Mouse (Mus musculus): ENCODE data around the gene Tnik. TPM values are rescaled to one million over a fixed set of nuclear protein-coding genes. Genes with fewer than 3 reads are reported as not detected.

The Tnik gene
- polyA plus RNA-seq, 1 experiment from 2014 or later: 18.3 TPM

GRCm38 (mm10) chr3:28531294-28531956, 268.4 kb downstream of the Tnik start:
- ATAC-seq (ENCODE audit: insufficient number of reproducible peaks, insufficient read depth, low FRiP score, low TSS enrichment): 0 out of 2 replicates have a peak, but pooled peaks have one; percentile 15

DNA sequence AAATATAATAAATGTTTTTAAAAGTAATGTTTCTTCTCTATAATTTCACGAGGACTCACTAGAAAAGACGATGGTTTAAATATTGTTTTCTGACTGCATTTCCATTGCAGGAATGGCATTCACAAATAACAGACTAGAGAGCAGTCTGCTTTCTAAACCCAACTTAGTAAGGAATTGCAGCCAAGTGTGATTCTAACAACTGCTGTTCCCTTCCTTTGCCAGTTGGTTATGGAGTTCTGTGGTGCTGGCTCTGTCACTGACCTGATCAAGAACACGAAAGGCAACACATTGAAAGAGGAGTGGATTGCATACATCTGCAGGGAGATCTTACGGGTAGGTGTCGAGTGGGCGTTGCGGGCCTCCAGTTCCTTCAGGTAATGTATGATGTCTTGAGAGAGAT, 269.7 kb downstream of the Tnik start:
- H3K9me3 ChIP-seq: no peaks in the 10 kb centered on the region
- H3K27ac ChIP-seq: no peak overlapping the region
- no peaks in the 10 kb centered on the region for H3K27me3 ChIP-seq
- WGBS: 94% methylated on average over 7 of the region's 7 CpGs
- H3K4me3 ChIP-seq: no peak overlapping the region
- no peaks in the 10 kb centered on the region for H3K36me3 ChIP-seq
- no peak for ATAC-seq (ENCODE audit: insufficient number of reproducible peaks, insufficient read depth, low FRiP score, low TSS enrichment)
- no peaks in the 10 kb centered on the region for H3K4me1 ChIP-seq
- no peak overlapping the region for H3K9ac ChIP-seq
- H3K4me2 ChIP-seq (replicated peaks): no peak overlapping the region

More at GRCm38 (mm10) chr3:28531294-28531956, 268.4 kb downstream of the Tnik start:
- no peak overlapping the region for H3K27ac ChIP-seq
- no peak overlapping the region for H3K9ac ChIP-seq
- H3K36me3 ChIP-seq: no peaks in the 10 kb centered on the region
- WGBS: 74% methylated on average over 15 of the region's 15 CpGs
- H3K9me3 ChIP-seq: no peaks in the 10 kb centered on the region
- 0 out of 2 replicates have a peak overlapping the region, but pooled peaks have one; percentile 13 for H3K4me3 ChIP-seq
- H3K4me1 ChIP-seq: no peaks in the 10 kb centered on the region
- H3K27me3 ChIP-seq: no peaks in the 10 kb centered on the region
- peak overlapping the region; percentile 16; the same call in 1 of the 2 replicates for H3K4me2 ChIP-seq (replicated peaks)

GRCm38 (mm10) chr3:28540121-28540520, 277.1 kb downstream of the Tnik start:
- H3K4me2 ChIP-seq (replicated peaks): no peak overlapping the region
- H3K9ac ChIP-seq: no peak overlapping the region
- H3K9me3 ChIP-seq: no peaks in the 10 kb centered on the region
- H3K4me3 ChIP-seq: no peak overlapping the region
- WGBS: 83% methylated on average over 5 of the region's 5 CpGs
- H3K27me3 ChIP-seq: no peaks in the 10 kb centered on the region
- no peak for ATAC-seq (ENCODE audit: insufficient number of reproducible peaks, insufficient read depth, low FRiP score, low TSS enrichment)
- H3K27ac ChIP-seq: no peak overlapping the region
- H3K4me1 ChIP-seq: no peaks in the 10 kb centered on the region
- no peaks in the 10 kb centered on the region for H3K36me3 ChIP-seq

DNA sequence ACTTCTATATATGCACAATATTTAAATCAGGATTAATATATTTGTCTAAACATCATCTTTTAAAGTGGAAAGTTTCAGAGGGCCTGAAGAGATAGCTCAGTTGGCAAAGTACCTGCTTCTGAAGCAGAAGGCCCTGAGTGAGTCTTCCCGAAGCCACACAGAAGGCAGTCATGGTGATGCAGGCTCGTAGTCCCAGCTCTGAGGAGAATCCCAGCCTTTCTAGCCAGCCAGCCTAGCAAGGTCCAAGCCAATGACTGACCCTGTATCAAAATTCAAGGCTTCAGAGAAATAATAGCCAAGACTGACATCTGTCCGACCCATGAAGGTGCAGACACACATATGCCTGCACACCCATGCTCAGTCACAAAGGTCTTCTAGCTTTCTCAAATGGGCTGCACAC, 279.9 kb downstream of the Tnik start:
- Histone ChIP-seq H3K27ac (no peak overlapping the region), H3K36me3 (no peaks in the 10 kb centered on the region), H3K4me3 (no peak overlapping the region), H3K4me1 (no peaks in the 10 kb centered on the region), H3K4me2 (replicated peaks) (no peak overlapping the region), H3K9me3 (no peaks in the 10 kb centered on the region), H3K9ac (no peak overlapping the region), H3K27me3 (no peaks in the 10 kb centered on the region)
- ATAC-seq (ENCODE audit: insufficient number of reproducible peaks, insufficient read depth, low FRiP score, low TSS enrichment): no peak
- 92% methylated on average over 3 of the region's 3 CpGs for WGBS

DNA sequence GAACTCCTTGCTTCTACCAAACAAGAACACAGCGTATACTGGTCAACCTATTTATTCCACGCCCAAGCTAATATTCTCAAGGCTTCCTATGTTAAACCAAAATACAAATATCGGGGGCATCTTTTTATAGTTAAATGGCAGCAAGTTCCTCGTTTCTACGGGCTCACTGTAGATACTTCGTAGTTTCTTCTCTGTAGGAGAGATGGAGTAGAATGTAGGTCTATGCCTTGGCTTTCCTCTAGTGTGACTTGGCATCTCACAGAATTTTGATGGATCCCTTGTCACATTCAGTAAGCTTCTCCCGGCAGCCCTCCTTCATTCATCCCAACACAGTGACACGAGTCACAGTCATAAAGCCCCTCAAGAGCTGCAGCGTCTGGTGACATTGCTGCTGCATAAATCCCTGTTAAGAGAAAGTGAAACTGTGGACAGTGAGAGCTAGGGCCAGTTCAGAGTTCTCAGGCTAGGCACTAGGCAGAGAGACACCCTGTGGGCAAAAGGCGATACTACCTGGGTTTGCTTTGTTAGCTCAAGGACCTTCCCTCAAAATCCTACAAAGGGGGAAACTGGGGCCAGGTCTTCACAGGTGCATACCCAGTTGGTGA, 280.5 kb downstream of the Tnik start:
- H3K27me3 ChIP-seq: no peaks in the 10 kb centered on the region
- H3K4me1 ChIP-seq: no peaks in the 10 kb centered on the region
- H3K9ac ChIP-seq: no peak overlapping the region
- no peak overlapping the region for H3K4me3 ChIP-seq
- H3K4me2 ChIP-seq (replicated peaks): no peak overlapping the region
- no peaks in the 10 kb centered on the region for H3K9me3 ChIP-seq
- 81% methylated on average over 10 of the region's 10 CpGs for WGBS
- no peak overlapping the region for H3K27ac ChIP-seq
- no peak for ATAC-seq (ENCODE audit: insufficient number of reproducible peaks, insufficient read depth, low FRiP score, low TSS enrichment)
- H3K36me3 ChIP-seq: no peaks in the 10 kb centered on the region

DNA sequence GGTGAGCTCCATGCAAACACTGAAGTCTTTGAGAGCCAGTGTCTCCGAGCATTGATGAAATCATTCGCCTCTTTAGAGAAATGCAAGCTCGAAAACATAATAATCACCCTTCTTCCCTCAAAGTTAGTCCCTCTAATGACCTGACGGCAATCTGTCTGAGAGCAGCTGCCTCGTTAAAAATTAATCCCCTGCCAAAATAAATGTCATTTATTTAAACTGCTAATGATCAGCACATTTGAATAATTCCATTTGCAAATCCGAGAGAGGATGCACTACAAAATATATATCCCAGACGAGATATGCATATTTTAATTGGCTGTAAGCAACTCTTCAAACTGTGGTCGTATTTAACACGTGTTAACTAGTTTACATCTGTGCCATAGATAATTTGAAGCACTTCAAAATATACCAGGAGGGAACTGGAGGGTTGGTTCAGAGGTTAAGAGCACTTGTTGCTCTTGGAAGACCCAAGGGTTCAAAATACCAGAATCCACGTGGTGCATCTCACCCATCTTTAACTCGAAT, 281.4 kb downstream of the Tnik start:
- Histone ChIP-seq H3K4me1 (no peaks in the 10 kb centered on the region), H3K36me3 (no peaks in the 10 kb centered on the region), H3K4me3 (no peak overlapping the region), H3K9me3 (no peaks in the 10 kb centered on the region), H3K9ac (no peak overlapping the region), H3K4me2 (replicated peaks) (no peak overlapping the region), H3K27ac (no peak overlapping the region), H3K27me3 (no peaks in the 10 kb centered on the region)
- 65% methylated on average over 11 of the region's 11 CpGs for WGBS
- no peak for ATAC-seq (ENCODE audit: insufficient number of reproducible peaks, insufficient read depth, low FRiP score, low TSS enrichment)

DNA sequence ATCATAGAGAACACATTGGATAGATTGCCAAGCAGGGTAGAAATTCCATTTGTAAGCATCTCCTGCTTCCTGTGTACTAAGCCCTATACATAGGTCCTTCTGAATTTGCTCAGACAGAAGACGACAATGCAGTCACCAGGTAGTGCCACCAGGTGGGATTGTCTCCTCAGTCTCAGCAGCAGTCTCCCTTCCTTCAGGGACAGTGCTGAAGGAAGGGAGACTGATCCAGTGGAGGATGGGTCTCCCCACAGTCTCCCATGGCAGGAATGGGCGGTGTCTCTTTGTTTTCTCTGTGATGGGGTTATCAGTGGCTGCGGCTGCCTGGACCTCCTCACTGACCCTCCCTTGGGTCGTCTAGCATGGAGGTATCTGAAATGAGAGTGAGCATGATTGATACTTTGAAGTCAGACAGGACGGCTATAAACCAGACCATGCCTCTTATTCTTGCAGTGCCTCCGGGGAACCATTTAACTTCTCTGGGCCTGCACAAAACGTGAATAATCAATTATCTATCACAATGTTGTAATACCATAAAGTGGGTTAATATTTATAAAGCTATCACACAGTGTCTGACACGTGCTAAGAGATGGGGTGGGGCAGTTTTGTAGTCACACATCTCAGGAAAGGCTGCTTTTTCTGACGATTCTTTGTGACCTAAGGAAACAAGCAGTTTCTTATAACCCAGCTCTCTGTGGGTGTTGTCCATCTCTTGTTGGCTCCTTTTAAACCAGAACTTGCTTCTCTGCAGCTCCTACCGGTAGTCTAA, 285.1 kb downstream of the Tnik start:
- H3K27me3 ChIP-seq: no peaks in the 10 kb centered on the region
- H3K9ac ChIP-seq: no peak overlapping the region
- no peaks in the 10 kb centered on the region for H3K36me3 ChIP-seq
- H3K4me2 ChIP-seq (replicated peaks): no peak overlapping the region
- no peaks in the 10 kb centered on the region for H3K9me3 ChIP-seq
- H3K4me1 ChIP-seq: no peaks in the 10 kb centered on the region
- WGBS: 62% methylated on average over 10 of the region's 10 CpGs
- ATAC-seq (ENCODE audit: insufficient number of reproducible peaks, insufficient read depth, low FRiP score, low TSS enrichment): no peak
- no peak overlapping the region for H3K27ac ChIP-seq
- no peak overlapping the region for H3K4me3 ChIP-seq

DNA sequence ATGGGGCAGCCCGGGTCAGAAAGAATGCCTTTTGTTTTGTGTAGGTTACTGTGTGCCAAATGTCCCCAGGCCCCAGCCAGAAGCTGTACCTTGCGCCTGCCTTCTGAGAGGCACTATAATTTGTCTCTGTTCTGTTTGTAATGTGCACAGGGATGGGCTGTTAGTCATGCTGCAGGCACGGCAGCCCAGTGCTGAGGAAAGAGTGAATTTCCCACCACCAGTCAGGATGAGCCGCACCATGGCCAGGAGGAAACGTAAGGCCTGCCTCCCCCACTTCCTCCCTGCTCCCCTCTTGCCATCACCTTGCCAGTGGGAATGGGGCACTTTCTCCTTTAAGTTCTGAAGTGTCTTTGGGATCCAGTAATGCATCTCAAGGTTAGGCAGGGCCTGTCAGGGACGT, 286.4 kb downstream of the Tnik start:
- 48% methylated on average over 6 of the region's 6 CpGs for WGBS
- no peaks in the 10 kb centered on the region for H3K4me1 ChIP-seq
- no peak overlapping the region for H3K4me3 ChIP-seq
- no peak overlapping the region for H3K27ac ChIP-seq
- H3K9ac ChIP-seq: no peak overlapping the region
- H3K4me2 ChIP-seq (replicated peaks): no peak overlapping the region
- H3K27me3 ChIP-seq: no peaks in the 10 kb centered on the region
- no peaks in the 10 kb centered on the region for H3K36me3 ChIP-seq
- ATAC-seq (ENCODE audit: insufficient number of reproducible peaks, insufficient read depth, low FRiP score, low TSS enrichment): 0 out of 2 replicates have a peak, but pooled peaks have one; percentile 52
- H3K9me3 ChIP-seq: no peaks in the 10 kb centered on the region

- WGBS: 64% methylated on average over 6 of the region's 6 CpGs
- no peak overlapping the region for H3K9ac ChIP-seq
- no peaks in the 10 kb centered on the region for H3K9me3 ChIP-seq
- no peak overlapping the region for H3K4me3 ChIP-seq
- ATAC-seq (ENCODE audit: insufficient number of reproducible peaks, insufficient read depth, low FRiP score, low TSS enrichment): no peak
- H3K27me3 ChIP-seq: no peaks in the 10 kb centered on the region
- no peak overlapping the region for H3K4me2 ChIP-seq (replicated peaks)
- no peaks in the 10 kb centered on the region for H3K4me1 ChIP-seq
- H3K27ac ChIP-seq: no peak overlapping the region
- no peaks in the 10 kb centered on the region for H3K36me3 ChIP-seq
Measured at GRCm38 (mm10) chr3:28550497-28551093, 287.6 kb downstream of the Tnik start.

GRCm38 (mm10) chr3:28551756-28552155, 288.7 kb downstream of the Tnik start:
- 54% methylated on average over 1 of the region's 1 CpGs for WGBS
- Histone ChIP-seq H3K4me2 (replicated peaks) (no peak overlapping the region), H3K27me3 (no peaks in the 10 kb centered on the region), H3K4me1 (no peaks in the 10 kb centered on the region), H3K9me3 (no peaks in the 10 kb centered on the region), H3K4me3 (no peak overlapping the region), H3K9ac (no peak overlapping the region), H3K36me3 (no peaks in the 10 kb centered on the region), H3K27ac (no peak overlapping the region)
- no peak for ATAC-seq (ENCODE audit: insufficient number of reproducible peaks, insufficient read depth, low FRiP score, low TSS enrichment)

- H3K4me2 ChIP-seq (replicated peaks): no peak overlapping the region
- no peaks in the 10 kb centered on the region for H3K4me1 ChIP-seq
- H3K36me3 ChIP-seq: no peaks in the 10 kb centered on the region
- no peaks in the 10 kb centered on the region for H3K9me3 ChIP-seq
- H3K27ac ChIP-seq: no peak overlapping the region
- 80% methylated on average over 9 of the region's 9 CpGs for WGBS
- H3K27me3 ChIP-seq: no peaks in the 10 kb centered on the region
- H3K4me3 ChIP-seq: no peak overlapping the region
- ATAC-seq (ENCODE audit: insufficient number of reproducible peaks, insufficient read depth, low FRiP score, low TSS enrichment): no peak
- H3K9ac ChIP-seq: no peak overlapping the region
Measured at GRCm38 (mm10) chr3:28554934-28555333, 291.9 kb downstream of the Tnik start.

Data from embryonic facial prominence, embryonic 12.5 days (tissue).